Mouse (Mus musculus) G1E-ER4 (cell line): Measurements from ENCODE around the gene Cox7a1. TPM values are rescaled to one million over a fixed set of nuclear protein-coding genes. Genes with fewer than 3 reads are reported as not detected.

ENCODE experiments used
- GATA1 ChIP-seq: IDR thresholded peaks from one replicate; pipeline ENCODE4 v1.8.0; 2012; ENCODE audit warnings: low read length, inconsistent platforms
- polyA plus RNA-seq: library from polyadenylated mRNA; stranded (reverse); fragments of >175 nt; gene quantifications from 2 replicates; pipeline ENCODE4 v1.2.3, GENCODE M21; 2012

Cox7a1 gene
- polyA plus RNA-seq, 1 experiment, result 8.3 TPM

- TF ChIP-seq GATA1, result no peak
Observed at GRCm38 (mm10) chr7:30202895-30203690, 19.1 kb downstream of the Cox7a1 start.

GRCm38 (mm10) chr7:30204380-30204779 is 20.4 kb downstream of the Cox7a1 start:
- no peak for TF ChIP-seq GATA1

GRCm38 (mm10) chr7:30205383-30205782 is 21.4 kb downstream of the Cox7a1 start:
- no peak for TF ChIP-seq GATA1

- no peak for TF ChIP-seq GATA1
Observed at GRCm38 (mm10) chr7:30211025-30211424, 27.1 kb downstream of the Cox7a1 start.

- no peak for TF ChIP-seq GATA1
Observed at GRCm38 (mm10) chr7:30213881-30214280, 29.9 kb downstream of the Cox7a1 start.

- TF ChIP-seq GATA1, result no peak
Observed at GRCm38 (mm10) chr7:30215875-30216274, 31.9 kb downstream of the Cox7a1 start.

GRCm38 (mm10) chr7:30216723-30217151 is 32.8 kb downstream of the Cox7a1 start:
- TF ChIP-seq GATA1, result no peak

- TF ChIP-seq GATA1, result no peak
Observed at GRCm38 (mm10) chr7:30217277-30217676, 33.3 kb downstream of the Cox7a1 start.

GRCm38 (mm10) chr7:30219293-30220007 is 35.5 kb downstream of the Cox7a1 start:
- TF ChIP-seq GATA1, result no peak

GRCm38 (mm10) chr7:30220008-30220356 is 36.0 kb downstream of the Cox7a1 start:
- no peak for TF ChIP-seq GATA1

- no peak for TF ChIP-seq GATA1
Observed at GRCm38 (mm10) chr7:30221433-30221832, 37.5 kb downstream of the Cox7a1 start.

GRCm38 (mm10) chr7:30222205-30222604 is 38.3 kb downstream of the Cox7a1 start:
- no peak for TF ChIP-seq GATA1

- TF ChIP-seq GATA1, result no peak
Observed at GRCm38 (mm10) chr7:30224206-30224605, 40.3 kb downstream of the Cox7a1 start.

- TF ChIP-seq GATA1, result no peak
Observed at GRCm38 (mm10) chr7:30231328-30231668, 47.4 kb downstream of the Cox7a1 start.

GRCm38 (mm10) chr7:30231669-30232454 is 47.9 kb downstream of the Cox7a1 start, which contains the start of the genes Polr2i and Tbcb:
TSS of gene Polr2i (plus strand) at chr7:30231948.
TSS of gene Tbcb (minus strand) at chr7:30232272.
- no peak for TF ChIP-seq GATA1

- no peak for TF ChIP-seq GATA1
Observed at GRCm38 (mm10) chr7:30232631-30233148, 48.7 kb downstream of the Cox7a1 start.

- TF ChIP-seq GATA1, result no peak
Observed at GRCm38 (mm10) chr7:30233387-30233786, 49.4 kb downstream of the Cox7a1 start.
